Mouse (Mus musculus) heart, postnatal 0 days (tissue): ENCODE measurements around the gene Rps2.

Experiments
- CTCF ChIP-seq: IDR thresholded peaks from 2 replicates; pipeline ENCODE4 v1.5.1; 2016; ENCODE audit warnings: antibody characterized with exemption, control low read depth, low read depth
- EP300 ChIP-seq: IDR thresholded peaks from 2 replicates; pipeline ENCODE4 v1.6.1; 2016; ENCODE audit warnings: antibody characterized with exemption, low read depth

DNA sequence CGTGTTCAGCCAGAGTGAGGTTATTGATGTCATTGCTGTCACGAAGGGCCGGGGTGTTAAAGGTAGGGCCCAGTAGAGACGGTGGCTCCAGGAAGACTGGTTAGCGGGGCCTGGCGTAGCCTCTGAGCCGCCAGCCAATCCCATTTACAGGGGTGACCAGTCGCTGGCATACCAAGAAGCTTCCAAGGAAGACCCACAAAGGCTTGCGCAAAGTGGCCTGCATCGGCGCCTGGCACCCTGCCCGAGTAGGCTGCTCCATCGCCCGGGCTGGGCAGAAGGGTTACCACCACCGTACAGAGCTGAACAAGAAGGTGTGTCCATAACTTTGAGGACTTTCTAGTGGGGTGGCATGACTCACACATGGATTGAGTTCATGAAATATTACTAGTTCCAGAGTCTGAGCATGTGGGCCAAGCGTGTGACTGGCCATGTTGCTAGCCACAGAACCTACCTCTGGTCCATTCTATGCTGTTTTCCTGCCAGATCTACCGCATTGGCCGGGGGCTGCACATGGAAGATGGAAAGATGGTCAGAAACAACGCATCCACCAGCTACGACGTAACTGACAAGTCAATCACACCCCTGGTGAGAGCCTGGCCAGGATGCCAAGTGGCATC, 15.6 kb downstream of the Rps2 start:
- TF ChIP-seq CTCF (no peak), EP300 (no peak)
